Mouse (Mus musculus) intestine, embryonic 15.5 days (tissue): ENCODE data around the gene Rps6ka2. TPM values are rescaled to one million over a fixed set of nuclear protein-coding genes. Genes with fewer than 3 reads are reported as not detected.

Experiments
- ATAC-seq: fragments of 200-750 bp; cut with Nextera tagmentation; 2 replicates; pipeline ENCODE4 v1.8.0; 2017; ENCODE audit warnings: moderate TSS enrichment, moderate library complexity
- H3K27ac ChIP-seq: fragments of 300-500 bp; sonication (generic); 2 replicates; pipeline ENCODE4 v1.5.1; 2015; ENCODE audit warnings: mild to moderate bottlenecking, inconsistent platforms
- H3K27me3 ChIP-seq: fragments of 300-500 bp; sonication (generic); replicated peaks from 2 replicates; pipeline ENCODE4 v1.6.1; 2015; ENCODE audit warnings: inconsistent platforms
- H3K36me3 ChIP-seq: fragments of 300-500 bp; sonication (generic); 2 replicates; pipeline ENCODE4 v1.6.1; 2015; ENCODE audit warnings: inconsistent platforms
- H3K4me1 ChIP-seq: fragments of 300-500 bp; sonication (generic); replicated peaks from 2 replicates; pipeline ENCODE4 v1.6.1; 2015; ENCODE audit warnings: inconsistent platforms
- H3K4me2 ChIP-seq: fragments of 300-500 bp; sonication (generic); replicated peaks from 2 replicates; pipeline ENCODE4 v1.6.1; 2015; ENCODE audit warnings: mild to moderate bottlenecking, inconsistent platforms
- H3K4me3 ChIP-seq: fragments of 300-500 bp; sonication (generic); replicated peaks from 2 replicates; pipeline ENCODE4 v1.5.1; 2015; ENCODE audit warnings: inconsistent platforms
- H3K9ac ChIP-seq: fragments of 300-500 bp; sonication (generic); 2 replicates; pipeline ENCODE4 v1.6.1; 2015; ENCODE audit warnings: inconsistent platforms
- H3K9me3 ChIP-seq: fragments of 300-500 bp; sonication (generic); 2 replicates; pipeline ENCODE4 v1.6.1; 2016; ENCODE audit warnings: inconsistent platforms
- WGBS: fragments of 180-500 bp; shearing (Covaris S2); methylation state at CpG from one replicate; pipeline ENCODE4 v1.1.7; 2015; 5-methylcytosine and 5-hydroxymethylcytosine counted together
- polyA plus RNA-seq: library from polyadenylated mRNA; unstranded; fragments of >200 nt; fragmentation: Nextera tagmentation; extraction: Ambion mirVana; gene quantifications from 2 replicates; pipeline ENCODE4 v1.2.1, GENCODE M21; 2015

The Rps6ka2 gene
- polyA plus RNA-seq, 1 experiment from 2014 or later, result 8.0 TPM

DNA sequence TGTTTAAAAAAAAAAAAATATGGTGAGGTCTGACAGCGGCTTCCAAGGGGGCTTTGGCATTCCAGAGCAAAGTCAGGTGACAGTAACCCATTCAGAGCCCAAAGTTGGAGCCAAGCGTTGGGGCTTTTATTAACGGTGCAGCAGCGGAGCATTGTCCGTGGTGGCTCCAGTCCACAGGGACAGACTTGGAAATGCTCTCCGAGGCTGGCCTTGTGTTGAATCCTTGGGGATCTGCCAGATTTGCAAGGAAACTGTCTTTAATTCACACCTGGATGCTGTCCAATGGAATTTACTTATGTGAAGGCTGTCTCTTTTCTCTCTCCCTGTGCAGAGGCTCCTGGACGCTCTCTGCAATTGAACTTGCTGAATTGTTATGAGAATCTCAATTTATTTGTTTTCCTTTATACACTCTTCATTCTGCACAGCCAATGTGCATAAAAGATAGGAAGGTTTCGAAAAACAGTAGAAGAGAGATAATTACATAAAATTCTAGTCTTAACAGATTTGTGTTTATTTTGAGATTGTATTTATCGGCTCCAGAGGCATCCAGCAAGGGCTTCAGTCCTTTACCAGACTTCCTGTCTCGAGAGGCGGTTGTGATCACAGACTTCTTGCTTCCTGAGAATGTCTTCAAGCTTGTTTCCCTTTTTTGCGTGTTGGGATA is 95.9 kb downstream of the Rps6ka2 start:
- WGBS, result 37% methylated on average over 12 of the region's 12 CpGs
- H3K36me3 ChIP-seq, result no peaks in the 10 kb centered on the region
- no peaks in the 10 kb centered on the region for H3K27me3 ChIP-seq
- no peak overlapping the region for H3K4me2 ChIP-seq
- peaks cover 41% of the 10 kb centered on the region for H3K4me1 ChIP-seq
- peak overlapping the region; percentile 62 for H3K27ac ChIP-seq
- no peak overlapping the region for H3K9ac ChIP-seq
- ATAC-seq, result no peak
- H3K9me3 ChIP-seq, result no peaks in the 10 kb centered on the region
- no peak overlapping the region for H3K4me3 ChIP-seq

DNA sequence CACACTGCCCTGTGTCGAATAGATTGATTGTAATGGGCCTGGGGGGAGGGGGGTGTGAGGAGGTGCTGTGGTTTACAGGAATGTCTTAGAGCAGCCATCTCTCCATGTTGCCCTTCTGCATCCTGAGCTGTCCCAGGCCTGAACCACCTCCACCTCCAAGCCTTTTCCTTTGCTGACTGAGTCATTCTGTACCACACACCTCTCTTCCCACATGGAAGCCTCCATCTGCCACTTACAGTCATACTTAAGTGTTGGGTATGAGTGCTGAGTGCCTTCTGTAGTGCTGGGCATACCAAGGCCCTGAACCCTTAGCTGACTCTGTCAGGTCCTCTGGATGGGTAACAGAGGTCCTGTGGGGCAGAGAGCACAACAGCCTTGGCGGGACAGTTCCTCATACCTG is 97.9 kb downstream of the Rps6ka2 start:
- Histone ChIP-seq H3K9ac (no peak overlapping the region), H3K9me3 (no peaks in the 10 kb centered on the region), H3K27me3 (no peaks in the 10 kb centered on the region), H3K4me3 (no peak overlapping the region), H3K27ac (no peak overlapping the region), H3K4me1 (peaks cover 38% of the 10 kb centered on the region), H3K36me3 (no peaks in the 10 kb centered on the region), H3K4me2 (no peak overlapping the region)
- ATAC-seq, result no peak
- WGBS, result 83% methylated on average over 2 of the region's 2 CpGs

DNA sequence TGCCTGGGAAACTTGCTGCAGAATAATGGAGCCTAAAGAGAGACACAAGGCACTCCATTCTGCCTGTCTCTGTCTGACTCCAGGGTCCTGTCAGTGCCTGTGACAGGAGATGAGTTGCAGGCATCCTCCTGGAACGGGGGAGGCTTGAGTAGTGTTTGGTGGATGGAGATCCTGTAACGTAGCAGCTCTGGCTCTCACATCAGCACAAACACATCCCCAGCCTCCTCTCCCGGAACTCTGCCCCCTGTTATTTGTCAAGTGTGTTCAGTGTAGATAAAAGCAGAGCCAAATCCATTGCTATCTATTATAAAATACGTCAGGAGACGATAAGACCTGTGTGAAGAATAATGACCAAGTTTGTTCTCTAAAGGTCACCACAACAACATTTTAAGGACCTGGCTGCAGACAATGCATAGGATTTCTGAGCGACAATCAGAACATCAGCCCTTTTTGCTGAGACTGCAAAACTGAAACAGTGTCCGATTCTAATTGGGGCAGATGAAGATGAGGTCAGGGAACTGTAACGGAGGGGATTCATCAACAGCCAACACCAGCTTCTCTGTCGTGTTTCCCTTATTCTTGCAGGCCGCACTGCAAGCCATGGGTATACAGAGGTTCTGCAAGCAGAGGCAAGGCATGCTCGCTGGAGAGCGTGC is 99.4 kb downstream of the Rps6ka2 start:
- H3K4me2 ChIP-seq, result no peak overlapping the region
- 26% methylated on average over 12 of the region's 12 CpGs for WGBS

DNA sequence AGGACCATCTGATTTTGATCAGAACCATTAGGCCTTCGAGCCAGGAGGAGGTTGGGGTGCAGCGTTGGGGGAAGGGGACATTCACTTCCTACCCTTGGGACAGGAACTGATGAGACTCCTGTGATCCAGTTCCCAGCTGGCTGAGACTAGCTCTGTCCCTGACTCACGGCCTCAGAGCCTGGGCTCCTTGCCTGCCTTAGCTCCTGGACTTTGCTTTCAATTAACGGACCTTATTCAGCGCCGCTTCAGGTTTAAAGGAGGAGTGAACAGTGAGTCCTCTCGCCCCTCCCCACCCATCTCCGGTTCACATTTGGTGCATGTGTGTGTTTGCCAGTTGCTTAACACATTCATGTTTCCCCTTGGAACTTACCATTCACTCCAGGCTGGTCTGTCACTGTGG is 100.6 kb downstream of the Rps6ka2 start:
- Histone ChIP-seq H3K27ac (no peak overlapping the region), H3K4me2 (no peak overlapping the region), H3K9me3 (no peaks in the 10 kb centered on the region), H3K27me3 (no peaks in the 10 kb centered on the region), H3K4me1 (peaks cover 46% of the 10 kb centered on the region), H3K9ac (no peak overlapping the region), H3K36me3 (no peaks in the 10 kb centered on the region), H3K4me3 (no peak overlapping the region)
- WGBS, result 49% methylated on average over 8 of the region's 8 CpGs
- peak; percentile 35 for ATAC-seq

More for the DNA sequence above, 99.4 kb downstream of the Rps6ka2 start:
- peak; percentile 42 for ATAC-seq
- Histone ChIP-seq H3K27ac (peak overlapping the region; percentile 67; the same call in 1 of the 2 replicates), H3K36me3 (no peaks in the 10 kb centered on the region), H3K27me3 (no peaks in the 10 kb centered on the region), H3K4me3 (no peak overlapping the region), H3K9ac (no peak overlapping the region), H3K4me1 (peaks cover 46% of the 10 kb centered on the region), H3K9me3 (no peaks in the 10 kb centered on the region)

DNA sequence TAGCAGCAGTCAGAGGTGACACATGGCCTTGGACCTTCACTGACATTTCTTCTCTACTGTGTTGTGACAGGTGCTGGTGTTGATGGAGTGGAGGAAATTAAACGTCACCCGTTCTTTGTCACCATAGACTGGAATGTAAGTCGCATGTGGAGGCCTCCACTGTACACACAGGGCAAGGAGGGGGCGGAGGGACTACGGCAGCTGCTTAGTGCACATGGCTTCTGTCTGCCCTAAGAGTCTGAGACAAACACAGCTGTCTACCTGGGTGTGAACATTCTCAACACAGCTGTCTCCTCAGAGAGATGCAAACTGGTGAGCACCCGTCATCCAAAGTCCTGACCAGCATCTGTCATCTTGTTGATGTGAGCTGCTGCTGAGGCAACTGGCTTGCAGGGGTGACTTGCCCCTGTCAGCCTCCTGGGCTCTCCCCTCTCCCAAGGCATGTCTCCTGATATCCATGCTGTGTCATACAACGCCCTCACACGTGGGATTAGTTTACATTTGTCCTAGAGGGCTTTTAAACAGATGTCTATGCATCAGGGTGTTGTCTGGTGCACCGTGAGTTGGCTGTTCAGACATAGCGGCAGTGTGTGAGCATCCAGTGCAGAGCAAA is 101.7 kb downstream of the Rps6ka2 start:
- ATAC-seq, result peak; percentile 54; the same call in 1 of the 2 replicates
- no peaks in the 10 kb centered on the region for H3K9me3 ChIP-seq
- H3K4me3 ChIP-seq, result no peak overlapping the region
- H3K27ac ChIP-seq, result no peak overlapping the region
- no peaks in the 10 kb centered on the region for H3K27me3 ChIP-seq
- H3K4me1 ChIP-seq, result peaks cover 41% of the 10 kb centered on the region
- H3K4me2 ChIP-seq, result no peak overlapping the region
- 29% methylated on average over 10 of the region's 10 CpGs for WGBS
- H3K36me3 ChIP-seq, result no peaks in the 10 kb centered on the region
- no peak overlapping the region for H3K9ac ChIP-seq

DNA sequence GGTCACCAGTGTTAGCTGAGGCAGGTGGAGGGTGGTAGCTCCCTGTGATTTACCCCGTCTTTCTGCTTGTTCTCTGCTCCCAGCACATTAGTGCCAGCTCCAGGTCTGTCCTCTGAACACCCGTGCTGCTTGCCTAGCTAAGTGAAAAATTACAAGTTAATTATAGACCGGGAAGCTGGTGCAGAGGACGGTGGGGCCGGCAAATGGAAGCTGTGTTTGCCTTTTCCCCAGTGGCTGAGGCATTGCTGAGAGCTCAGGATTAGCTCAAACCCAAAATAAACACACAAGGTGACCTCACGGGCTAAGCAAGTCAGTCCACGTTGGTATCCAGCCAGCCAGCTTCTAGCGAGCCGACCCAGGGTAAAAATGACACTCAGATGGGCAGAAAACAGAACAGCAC is 103.1 kb downstream of the Rps6ka2 start:
- Histone ChIP-seq H3K4me2 (no peak overlapping the region), H3K9ac (no peak overlapping the region), H3K4me3 (no peak overlapping the region), H3K27ac (no peak overlapping the region), H3K9me3 (no peaks in the 10 kb centered on the region), H3K36me3 (no peaks in the 10 kb centered on the region), H3K4me1 (peaks cover 41% of the 10 kb centered on the region), H3K27me3 (no peaks in the 10 kb centered on the region)
- ATAC-seq, result peak; percentile 11; the same call in 1 of the 2 replicates
- 13% methylated on average over 9 of the region's 9 CpGs for WGBS

DNA sequence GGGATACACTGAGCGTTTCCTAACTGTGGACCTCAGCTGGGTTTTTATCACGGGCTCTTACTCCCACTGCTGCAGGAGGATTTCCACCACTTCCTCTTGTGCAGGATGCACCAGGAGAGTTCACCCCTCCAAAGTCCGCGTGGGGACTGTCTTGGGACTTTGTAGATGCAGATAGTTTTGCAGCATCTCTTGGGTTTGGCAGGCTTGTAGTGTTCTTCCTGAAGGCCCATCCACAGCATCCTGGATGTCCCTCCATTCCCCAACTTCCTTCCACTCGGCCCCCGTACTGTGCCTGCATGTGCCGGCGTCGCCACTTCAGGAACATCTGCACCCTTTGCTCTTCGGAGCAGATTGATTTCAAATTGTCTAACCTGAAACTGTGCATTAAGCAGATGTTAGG is 103.9 kb downstream of the Rps6ka2 start:
- Histone ChIP-seq H3K4me3 (no peak overlapping the region), H3K36me3 (no peaks in the 10 kb centered on the region), H3K4me1 (peaks cover 37% of the 10 kb centered on the region), H3K27ac (no peak overlapping the region), H3K4me2 (no peak overlapping the region), H3K9ac (no peak overlapping the region), H3K27me3 (no peaks in the 10 kb centered on the region), H3K9me3 (no peaks in the 10 kb centered on the region)
- ATAC-seq, result no peak
- 75% methylated on average over 10 of the region's 10 CpGs for WGBS

DNA sequence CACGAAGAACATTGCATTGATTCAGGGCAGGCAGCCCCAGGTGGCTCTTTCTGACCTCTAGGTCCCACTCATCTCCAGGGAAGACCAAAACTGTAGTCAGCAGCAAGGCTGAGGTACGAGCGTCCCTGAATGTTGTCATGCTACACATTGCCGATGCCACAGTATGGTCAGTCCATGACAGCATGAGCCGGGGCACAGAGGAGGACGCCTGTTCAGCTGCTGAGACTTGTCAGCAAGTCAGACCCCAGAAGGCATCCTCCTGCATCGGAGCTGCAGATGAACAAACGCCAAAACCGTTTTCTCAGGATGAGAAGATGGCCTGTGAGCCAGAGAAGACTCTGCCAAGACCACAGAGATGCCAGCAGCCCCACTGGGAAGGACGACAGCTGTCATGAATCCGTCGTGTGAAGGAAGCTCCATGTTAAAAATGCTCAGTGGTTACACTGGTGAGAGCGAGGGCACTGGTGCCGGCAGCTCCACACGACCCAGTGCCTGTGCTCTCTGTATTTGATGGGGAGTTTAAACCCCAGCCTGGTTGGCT is 108.9 kb downstream of the Rps6ka2 start:
- no peak overlapping the region for H3K27ac ChIP-seq
- whole genome bisulfite sequencing, result 89% methylated on average over 15 of the region's 15 CpGs
- no peaks in the 10 kb centered on the region for H3K27me3 ChIP-seq
- no peak overlapping the region for H3K9ac ChIP-seq
- H3K4me3 ChIP-seq, result no peak overlapping the region
- ATAC-seq, result no peak
- no peaks in the 10 kb centered on the region for H3K36me3 ChIP-seq
- no peak overlapping the region for H3K4me2 ChIP-seq
- no peaks in the 10 kb centered on the region for H3K9me3 ChIP-seq
- peaks cover 3% of the 10 kb centered on the region; the same call in 1 of the 2 replicates for H3K4me1 ChIP-seq

DNA sequence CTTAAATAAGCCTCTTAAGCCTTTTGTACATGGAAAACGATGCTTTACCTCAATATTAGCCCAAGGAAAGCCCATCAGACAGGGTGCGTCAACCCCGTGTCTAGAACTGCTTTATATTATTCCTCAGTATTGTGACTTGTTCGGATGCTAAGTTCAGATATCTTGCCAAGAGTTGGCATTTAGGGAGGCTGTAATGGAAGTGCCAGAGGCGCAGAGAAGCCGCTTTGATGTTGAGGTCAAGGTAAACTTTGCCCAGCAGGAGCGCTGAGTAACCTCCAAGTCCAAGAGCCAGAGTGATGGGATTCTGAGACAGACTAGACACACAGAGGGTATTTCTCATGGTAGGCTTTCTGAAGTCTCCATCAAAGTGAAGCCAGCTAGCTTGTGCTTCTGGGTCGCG is 109.3 kb downstream of the Rps6ka2 start:
- WGBS, result 90% methylated on average over 9 of the region's 9 CpGs
- H3K27ac ChIP-seq, result no peak overlapping the region
- H3K4me2 ChIP-seq, result no peak overlapping the region
- no peaks in the 10 kb centered on the region for H3K27me3 ChIP-seq
- H3K4me1 ChIP-seq, result no peaks in the 10 kb centered on the region
- H3K9ac ChIP-seq, result no peak overlapping the region
- H3K4me3 ChIP-seq, result no peak overlapping the region
- no peak for ATAC-seq
- no peaks in the 10 kb centered on the region for H3K9me3 ChIP-seq
- no peaks in the 10 kb centered on the region for H3K36me3 ChIP-seq

DNA sequence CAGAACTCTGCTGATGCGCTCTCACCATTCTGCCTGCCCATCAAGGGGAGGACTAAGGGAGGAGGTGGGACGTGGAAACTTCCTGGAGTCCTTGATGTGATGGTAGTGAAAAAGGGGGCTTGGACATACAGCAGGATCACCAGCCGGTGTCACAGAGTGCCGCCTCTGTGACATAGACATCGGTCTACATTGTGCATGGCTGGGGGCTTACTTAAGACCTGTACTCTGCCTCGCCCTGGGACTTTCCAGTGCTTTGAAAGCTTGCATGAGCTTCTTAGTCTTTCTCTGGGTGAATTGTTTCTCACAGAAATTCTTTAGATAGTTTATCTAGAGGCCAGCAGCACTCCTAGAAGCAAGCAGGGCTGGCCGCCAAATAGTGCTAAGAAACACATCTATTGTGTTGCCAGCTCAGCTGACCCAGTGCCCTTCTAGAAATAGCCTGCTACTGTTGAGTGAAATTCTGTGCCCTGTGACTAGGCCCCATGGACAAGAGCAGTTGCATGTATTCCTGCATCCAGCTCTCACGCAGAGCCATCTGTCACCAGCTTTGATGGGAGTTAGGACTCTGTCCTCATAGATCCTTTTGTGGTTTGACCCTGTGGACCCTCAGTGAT is 114.5 kb downstream of the Rps6ka2 start:
- Histone ChIP-seq H3K4me2 (no peak overlapping the region), H3K27ac (peak overlapping the region; percentile 48; the same call in 1 of the 2 replicates)
- peak; percentile 52 for ATAC-seq

DNA sequence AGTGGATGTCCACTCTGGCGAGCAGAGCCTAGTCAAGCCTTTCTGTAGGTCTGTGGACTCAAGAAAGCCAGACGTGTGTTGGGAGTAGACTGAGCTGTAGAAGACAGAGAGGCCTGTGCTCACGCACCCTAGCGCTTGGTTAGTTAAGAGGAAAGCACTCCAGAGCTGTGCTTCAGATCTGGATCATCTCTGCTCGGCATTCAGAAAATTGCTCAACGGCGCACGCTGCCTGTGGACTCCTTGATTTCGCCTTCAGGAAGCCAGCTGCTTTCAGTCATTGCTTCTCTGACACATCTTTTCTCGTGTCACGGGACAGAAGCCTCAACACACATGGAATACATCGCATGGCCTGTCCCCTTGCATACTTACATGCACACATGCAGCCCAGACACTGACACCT is 115.4 kb downstream of the Rps6ka2 start:
- no peak; the same call in 1 of the 2 replicates for ATAC-seq
- Histone ChIP-seq H3K4me1 (0 out of 2 replicates have a peak, but pooled peaks cover 5% of the 10 kb centered on the region), H3K9me3 (no peaks in the 10 kb centered on the region), H3K36me3 (no peaks in the 10 kb centered on the region), H3K4me2 (no peak overlapping the region), H3K9ac (no peak overlapping the region), H3K27me3 (no peaks in the 10 kb centered on the region), H3K4me3 (no peak overlapping the region), H3K27ac (peak overlapping the region; percentile 11; the same call in 1 of the 2 replicates)
- 56% methylated on average over 12 of the region's 12 CpGs for WGBS

More for the DNA sequence above, 114.5 kb downstream of the Rps6ka2 start:
- WGBS, result 60% methylated on average over 8 of the region's 8 CpGs
- no peaks in the 10 kb centered on the region for H3K27me3 ChIP-seq
- no peak overlapping the region for H3K4me3 ChIP-seq
- no peaks in the 10 kb centered on the region for H3K36me3 ChIP-seq
- H3K9me3 ChIP-seq, result no peaks in the 10 kb centered on the region
- 0 out of 2 replicates have a peak, but pooled peaks cover 5% of the 10 kb centered on the region for H3K4me1 ChIP-seq
- H3K9ac ChIP-seq, result no peak overlapping the region
